Mouse (Mus musculus) common myeloid progenitor, adult 5-6 weeks (primary cell): ENCODE results near the gene Dppa3. TPM values are rescaled to one million over a fixed set of nuclear protein-coding genes. Genes with fewer than 3 reads are reported as not detected.
"Not testable (repeated sequence)": the region's sequence is repeated elsewhere in the genome, so short reads cannot be mapped to it uniquely, and the experiment has no call there.

Experiments used
- ATAC-seq: replicated peaks from 2 replicates; pipeline ENCODE4 v1.8.0; 2016; ENCODE audit warnings: low read depth, mild to moderate bottlenecking, moderate TSS enrichment, inconsistent platforms; ENCODE audit not compliant: poor library complexity, severe bottlenecking
- total RNA-seq: library from RNA; stranded (forward); fragments of 200-1000, 187-1606 nt; gene quantifications from 2 replicates; pipeline ENCODE4 v1.2.3, GENCODE M21; 2017

The Dppa3 gene
- total RNA-seq, 1 experiment from 2014 or later = not detected

GRCm38 (mm10) chr6:122608434-122609376, 17.5 kb upstream of the Dppa3 start:
- ATAC-seq = no peak

GRCm38 (mm10) chr6:122609377-122609728, 16.9 kb upstream of the Dppa3 start:
- ATAC-seq = peak; percentile 31

- ATAC-seq = peak; percentile 76
Measured at GRCm38 (mm10) chr6:122609771-122610170, 16.4 kb upstream of the Dppa3 start, which contains the start of gene Gdf3. Gdf3 (minus strand) TSS chr6:122610087.

- no peak for ATAC-seq
Measured at GRCm38 (mm10) chr6:122612426-122612825, 13.8 kb upstream of the Dppa3 start.

DNA sequence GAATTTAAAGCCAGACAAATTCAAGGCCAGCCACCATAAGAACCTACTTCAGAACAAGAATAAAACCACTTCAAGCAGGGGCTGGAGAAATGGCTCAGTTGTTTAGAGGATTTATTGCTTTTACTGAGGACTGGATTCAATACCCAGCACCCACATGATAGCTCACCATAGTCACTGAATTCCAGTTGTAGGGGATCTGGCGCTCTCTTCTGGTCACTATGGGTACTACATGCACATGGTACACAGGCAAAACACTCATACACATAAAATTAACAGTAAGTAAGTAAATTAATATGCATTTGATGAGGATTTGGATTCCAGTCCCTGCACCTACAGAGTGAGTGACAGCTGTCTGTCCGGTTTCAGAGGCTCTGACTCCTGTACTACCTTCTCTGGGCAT, 12.2 kb upstream of the Dppa3 start:
- ATAC-seq = no peak

DNA sequence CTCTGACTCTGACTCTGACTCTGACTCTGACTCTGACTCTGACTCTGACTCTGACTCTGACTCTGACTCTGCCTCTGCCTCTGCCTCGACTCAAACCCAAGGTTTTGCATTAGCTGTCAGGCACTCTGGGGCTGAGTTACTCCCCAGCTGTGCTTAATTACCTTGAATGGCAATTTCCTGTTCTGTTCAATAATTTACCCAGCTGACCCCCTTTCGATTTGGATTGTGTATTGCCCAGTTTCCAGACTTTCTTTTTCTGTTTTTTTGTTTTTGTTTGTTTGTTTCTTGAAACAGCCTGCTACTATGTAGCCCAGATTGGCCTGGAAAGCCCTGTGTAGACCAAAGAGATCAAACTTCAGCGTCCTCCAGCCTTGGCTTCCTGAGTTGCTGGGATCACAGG, 10.2 kb upstream of the Dppa3 start:
- ATAC-seq = no peak

- ATAC-seq = no peak
Measured at GRCm38 (mm10) chr6:122621066-122621465, 5.1 kb upstream of the Dppa3 start.

GRCm38 (mm10) chr6:122624480-122624879, 1.7 kb upstream of the Dppa3 start:
- no peak for ATAC-seq

DNA sequence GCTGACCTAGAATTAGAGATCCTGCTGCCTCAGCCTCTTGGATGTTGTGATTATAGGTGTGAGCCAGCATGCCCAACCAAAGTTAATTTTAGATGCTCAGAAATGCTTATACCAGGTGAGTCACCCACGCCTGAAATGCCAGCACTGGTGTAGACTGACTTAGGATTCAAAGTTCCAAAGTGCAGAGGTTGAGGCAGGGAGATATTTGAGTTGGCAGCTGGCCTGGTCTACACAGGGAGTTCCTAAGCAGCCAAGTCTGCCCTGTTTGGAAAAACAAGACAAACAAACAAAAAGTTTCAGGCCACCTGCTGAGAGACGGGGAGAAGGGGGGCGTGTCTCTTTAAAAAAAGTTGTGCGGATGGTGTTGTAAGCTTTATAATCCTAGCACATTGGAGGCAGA, 1.1 kb upstream of the Dppa3 start:
- no peak for ATAC-seq

DNA sequence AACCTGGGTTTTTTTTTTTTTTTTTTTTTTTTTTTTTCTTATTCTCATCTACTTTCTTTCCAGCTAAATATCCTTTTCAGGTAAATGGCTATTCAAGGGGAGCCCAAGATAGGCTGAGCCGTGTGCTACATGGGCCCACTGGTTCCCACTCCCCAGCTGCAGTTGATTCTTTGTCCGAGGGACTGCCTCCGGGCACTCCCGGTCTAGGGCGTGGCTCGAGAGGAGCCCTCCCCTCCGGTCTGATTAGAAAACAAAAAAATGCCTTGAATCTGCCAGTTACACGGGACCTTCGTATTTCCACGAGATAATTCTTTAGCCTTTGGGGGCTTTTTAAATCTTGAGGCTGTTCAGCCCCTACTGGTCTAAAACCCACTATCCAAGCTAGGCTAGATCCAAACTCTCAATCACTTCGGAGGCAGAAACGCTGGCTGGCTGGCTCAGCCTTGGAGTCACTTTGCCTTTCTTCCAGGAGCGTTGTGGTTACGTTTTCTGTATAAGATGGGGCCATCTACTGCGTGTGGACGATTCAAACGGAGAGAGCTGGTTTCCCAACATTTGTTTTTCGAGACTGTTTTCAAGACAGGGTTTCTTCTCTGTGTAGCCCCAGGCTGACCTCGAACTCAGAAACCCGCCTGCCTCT, 1.4 kb downstream of the Dppa3 start:
- peak; percentile 84 for ATAC-seq

DNA sequence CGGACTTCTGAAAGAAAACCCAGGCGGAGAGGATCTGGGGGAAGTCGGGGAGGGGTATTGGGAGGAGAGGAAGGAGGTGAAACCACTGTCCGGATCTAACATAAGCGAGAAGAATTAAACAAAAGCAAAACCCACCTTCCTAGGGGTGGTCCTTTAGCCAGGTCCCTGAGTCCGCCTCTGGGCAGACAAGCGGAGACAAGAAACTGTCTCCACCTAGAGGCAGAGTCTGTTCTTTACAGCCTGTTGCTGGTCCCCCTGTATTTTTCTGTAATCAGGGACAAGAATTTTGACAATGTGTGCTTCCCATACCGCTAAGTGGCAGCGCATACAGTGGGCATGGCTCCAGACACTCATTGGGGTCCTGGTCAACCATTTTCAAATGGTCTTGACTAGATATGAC, 7.2 kb downstream of the Dppa3 start:
- peak; percentile 91 for ATAC-seq

- ATAC-seq = peak; percentile 86
Measured at GRCm38 (mm10) chr6:122635315-122635714, 9.1 kb downstream of the Dppa3 start.

GRCm38 (mm10) chr6:122636666-122637065, 10.5 kb downstream of the Dppa3 start:
- ATAC-seq = no peak

DNA sequence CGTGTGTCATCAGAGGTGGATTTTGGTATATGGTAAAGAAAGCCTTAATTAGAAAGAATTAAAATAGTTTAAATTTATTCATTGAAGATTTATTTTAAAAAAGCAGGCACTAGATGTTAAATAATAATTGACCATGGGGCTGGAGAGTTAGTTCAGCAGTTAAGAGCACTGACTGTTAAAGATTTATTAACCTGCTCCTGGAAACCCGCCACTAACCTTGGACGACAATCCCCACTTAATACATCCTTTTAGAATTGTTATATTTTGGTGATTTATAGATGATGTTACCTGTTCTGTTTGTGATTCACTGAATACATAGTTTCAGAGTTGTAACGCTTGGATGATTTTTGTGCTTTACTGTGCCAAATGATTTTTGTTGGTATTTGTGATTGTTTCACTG, 11.4 kb downstream of the Dppa3 start:
- not testable (repeated sequence) for ATAC-seq

- not testable (repeated sequence) for ATAC-seq
Measured at GRCm38 (mm10) chr6:122644196-122644595, 18.0 kb downstream of the Dppa3 start.

DNA sequence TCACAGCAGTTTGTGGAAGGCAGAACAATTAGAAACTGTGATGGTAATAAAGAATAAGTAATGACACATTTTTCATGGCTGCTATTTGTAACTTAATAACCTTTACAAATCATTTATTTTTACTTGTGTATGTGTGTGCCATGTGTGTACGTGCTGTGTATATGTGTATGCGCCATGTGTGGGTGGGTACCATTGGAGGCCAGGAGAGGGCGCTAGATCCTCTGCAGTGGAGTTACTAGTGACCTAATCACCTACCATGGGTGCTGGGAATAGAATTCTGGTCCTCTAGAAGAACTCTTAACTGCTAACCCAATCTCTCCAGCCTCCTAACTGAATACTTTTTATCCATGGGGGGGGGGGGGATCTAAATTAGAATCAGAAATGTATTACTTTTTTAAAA, 23.7 kb downstream of the Dppa3 start:
- no peak for ATAC-seq

DNA sequence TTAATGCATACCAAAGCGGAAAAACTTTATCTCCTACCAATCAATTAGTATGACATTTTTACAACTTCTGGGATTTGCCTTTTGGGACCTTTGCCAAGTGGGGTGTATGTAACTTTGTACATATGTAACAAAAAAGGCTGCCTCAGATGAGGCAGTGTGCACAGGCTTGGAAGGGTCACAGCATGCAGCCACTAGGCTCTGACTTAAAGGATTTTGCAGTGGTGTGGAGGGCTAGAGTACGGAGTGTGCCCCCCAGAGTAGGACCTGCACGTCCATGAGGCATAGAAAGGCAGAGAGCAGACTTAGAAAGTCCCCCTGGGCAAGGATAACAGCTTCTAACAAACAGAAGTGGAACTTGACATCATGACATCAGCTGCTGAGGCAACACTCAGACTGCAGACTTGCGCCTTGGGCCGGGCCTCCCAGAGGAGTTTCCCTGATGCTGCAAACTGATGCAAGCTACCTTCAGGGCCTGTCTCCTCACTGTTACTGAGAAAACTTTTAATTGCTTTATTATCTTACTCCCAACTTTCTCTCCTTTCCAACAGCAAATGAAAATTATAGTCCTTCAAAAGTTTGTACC, 24.3 kb downstream of the Dppa3 start:
- no peak for ATAC-seq

- ATAC-seq = peak; percentile 73
Measured at GRCm38 (mm10) chr6:122654301-122654700, 28.1 kb downstream of the Dppa3 start.

DNA sequence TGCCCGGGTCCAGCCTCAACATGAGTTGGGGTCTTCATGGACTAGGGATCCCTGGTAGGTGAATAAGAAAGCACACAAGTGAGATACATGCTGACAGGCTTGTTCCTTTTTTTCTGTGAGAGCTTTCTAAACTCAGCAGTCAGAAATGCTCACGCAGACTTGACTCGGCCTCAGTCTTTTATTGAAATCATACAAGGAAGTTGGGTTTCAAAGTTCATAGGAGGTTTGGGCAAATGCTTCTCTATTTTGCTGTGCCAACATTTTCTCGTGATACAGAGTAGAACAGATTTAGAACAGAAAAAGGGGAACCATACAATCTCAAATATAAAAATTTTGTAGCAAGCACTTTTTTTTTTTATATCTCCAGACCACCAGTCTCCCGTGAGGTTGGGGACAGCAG, 31.4 kb downstream of the Dppa3 start:
- ATAC-seq = peak; percentile 30

DNA sequence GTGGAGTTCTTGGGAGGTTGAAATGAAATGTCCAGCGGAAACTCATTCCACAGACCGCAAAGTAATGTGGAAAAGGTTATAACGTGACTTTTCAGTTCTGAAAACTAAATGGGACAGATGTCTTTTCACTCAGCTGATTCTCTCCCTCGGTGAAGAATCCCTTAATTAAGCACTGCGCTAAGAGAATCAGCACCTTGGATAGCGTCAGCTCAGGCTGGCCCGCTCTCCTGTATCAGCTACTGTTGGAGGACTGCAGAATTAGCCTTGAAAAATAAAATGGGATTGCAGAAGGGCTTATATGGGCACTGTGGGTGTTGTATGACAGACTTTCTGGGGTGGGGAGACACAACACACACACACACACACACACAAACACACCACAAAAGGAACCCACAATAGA, 33.4 kb downstream of the Dppa3 start:
- ATAC-seq = peak; percentile 67
